Mouse (Mus musculus): ENCODE results near the gene Atp2b4.
"Not testable (repeated sequence)": the region's sequence is repeated elsewhere in the genome, so short reads cannot be mapped to it uniquely, and the experiment has no call there.

Atp2b4 gene

DNA sequence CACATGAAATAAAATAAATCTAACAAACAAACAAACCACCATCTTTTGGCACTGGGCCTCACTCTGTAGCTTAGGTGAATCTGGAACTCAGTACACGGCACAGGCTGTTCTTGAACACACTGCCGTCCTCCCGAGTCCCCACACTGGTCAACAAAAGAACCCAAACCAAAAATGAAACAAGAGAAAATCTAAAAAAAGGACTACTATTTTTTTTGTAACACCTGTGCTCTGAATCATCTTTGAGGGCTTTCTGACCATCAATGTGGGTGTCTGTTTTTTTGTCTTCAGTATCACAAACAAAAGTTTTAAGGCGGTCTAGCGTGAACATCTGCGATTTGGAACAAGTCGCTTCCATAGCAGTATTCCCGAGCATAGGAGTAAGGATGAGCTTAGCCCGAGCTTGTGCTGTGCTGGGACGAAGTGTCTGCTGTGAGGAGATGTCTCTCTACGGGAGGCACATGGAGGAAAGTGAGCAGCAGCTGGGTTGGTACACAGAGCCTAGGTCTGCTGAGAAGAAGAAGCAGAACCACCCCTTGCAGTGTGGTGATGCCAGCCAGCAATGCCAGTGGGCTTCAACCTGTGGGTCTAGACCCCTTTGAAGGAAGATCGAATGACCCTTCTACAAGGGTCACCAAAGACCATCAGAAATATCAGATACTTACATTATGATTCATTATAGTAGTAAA lies 102.8 kb downstream of the Atp2b4 start:
- no peak for DNase-seq (ENCODE audit: low spot score in 2 of 2)

GRCm38 (mm10) chr1:133695901-133696300 lies 104.9 kb downstream of the Atp2b4 start:
- peak in 1 of 2 experiments; percentile 21 for DNase-seq (ENCODE audit: low spot score in 2 of 2)

GRCm38 (mm10) chr1:133694876-133695275 lies 106.0 kb downstream of the Atp2b4 start:
- DNase-seq (ENCODE audit: low spot score in 2 of 2): peak; percentile 40 to 62

DNA sequence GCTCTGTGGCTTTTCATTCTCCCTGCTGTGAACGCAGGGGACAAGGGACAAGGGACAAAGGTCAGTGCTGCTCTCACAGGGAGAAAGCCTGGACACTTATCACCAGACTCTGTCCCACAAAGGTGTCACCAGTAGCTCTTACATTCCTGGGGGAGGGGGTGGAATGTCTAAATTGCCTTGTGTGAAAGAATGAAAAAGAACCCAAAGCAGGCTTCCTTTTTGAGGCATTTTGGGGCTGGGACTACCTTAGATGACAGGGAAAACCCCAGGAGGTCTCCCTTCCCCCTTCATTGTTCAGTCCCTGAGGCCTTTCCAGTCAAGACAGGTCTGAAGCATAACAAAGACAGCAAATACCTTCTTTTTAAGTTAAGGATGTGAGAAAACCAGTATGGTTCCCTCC lies 106.5 kb downstream of the Atp2b4 start:
- no peak for DNase-seq (ENCODE audit: low spot score in 2 of 2)

DNA sequence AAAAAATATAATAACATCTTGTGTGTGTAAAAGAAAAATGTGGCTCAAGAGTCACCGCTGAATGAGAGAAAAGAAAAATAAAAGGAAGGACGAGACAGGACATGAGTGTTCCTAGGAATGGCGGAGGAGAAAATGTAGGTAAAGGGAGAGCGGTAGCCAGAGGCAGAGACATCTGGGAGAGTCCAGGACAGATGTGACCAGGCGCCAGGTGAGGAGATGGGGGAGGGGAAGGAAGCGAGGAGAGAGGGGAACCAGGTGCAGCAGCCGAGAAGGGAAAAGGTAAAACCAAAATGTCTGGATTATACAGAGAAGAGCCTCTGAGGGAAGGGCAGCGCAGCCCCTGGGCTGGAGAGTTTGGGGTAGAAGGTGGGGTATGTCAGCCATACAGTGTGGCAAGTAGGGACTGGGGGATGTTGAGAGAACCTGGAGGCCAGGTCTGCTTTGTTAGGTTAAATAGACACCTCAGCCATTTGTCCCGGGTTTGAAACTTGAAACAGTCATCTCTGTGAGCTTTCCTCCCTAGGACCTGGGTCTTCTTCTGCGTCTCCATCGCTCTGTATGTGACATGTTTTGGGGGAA lies 107.2 kb downstream of the Atp2b4 start:
- no peak for DNase-seq (ENCODE audit: low spot score in 2 of 2)

GRCm38 (mm10) chr1:133692195-133692594 lies 108.6 kb downstream of the Atp2b4 start:
- DNase-seq (ENCODE audit: low spot score in 2 of 2): no peak

GRCm38 (mm10) chr1:133691046-133691445 lies 109.8 kb downstream of the Atp2b4 start:
- no peak for DNase-seq (ENCODE audit: low spot score in 2 of 2)

DNA sequence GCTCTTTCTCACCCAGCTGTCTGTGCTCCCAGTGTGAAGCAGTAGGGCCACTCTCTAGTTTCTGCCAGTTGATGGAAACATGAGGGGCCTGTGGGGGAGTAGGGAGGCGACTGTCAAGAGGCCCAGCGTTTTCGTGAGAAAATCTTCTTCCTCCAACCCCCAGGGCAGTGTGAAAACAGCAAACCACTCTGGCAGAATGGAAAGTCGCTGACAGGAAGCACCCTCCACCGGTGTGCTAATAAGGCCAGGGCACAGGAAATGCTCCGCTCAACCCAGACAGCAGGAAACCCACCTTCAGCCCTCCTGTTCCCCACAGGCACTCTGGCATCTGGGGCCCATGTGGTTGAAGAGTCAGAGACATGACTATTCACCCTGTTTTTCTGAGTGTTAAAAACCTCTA lies 110.9 kb downstream of the Atp2b4 start, which contains the start of gene Lax1:
Gene Lax1, minus strand, starts transcription at position 212 of the 400 bp plus-strand sequence.
- DNase-seq (ENCODE audit: low spot score in 2 of 2): peak in 1 of 2 experiments; percentile 17

DNA sequence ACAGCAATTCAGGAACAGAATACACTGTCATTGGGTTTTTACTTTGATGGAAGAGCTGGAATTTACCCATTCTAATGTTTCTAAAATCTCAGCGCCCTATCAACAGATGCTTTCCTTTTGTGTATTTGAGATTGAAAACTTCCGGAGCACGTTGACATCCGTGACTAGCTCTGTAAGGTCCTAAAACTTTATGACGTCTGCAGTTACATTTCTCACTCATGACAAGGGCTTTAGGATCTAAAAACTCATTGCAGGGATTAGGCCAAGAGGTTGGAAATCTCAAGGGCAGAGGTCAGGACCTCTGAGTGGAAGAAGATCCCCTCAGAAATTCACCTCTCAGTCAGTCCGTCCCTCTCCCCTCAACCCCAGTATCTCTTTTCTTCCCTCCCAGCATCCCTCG lies 112.5 kb downstream of the Atp2b4 start:
- DNase-seq (ENCODE audit: low spot score in 2 of 2): no peak

- peak; percentile 89 to 91 for DNase-seq (ENCODE audit: low spot score in 2 of 2)
Observed at GRCm38 (mm10) chr1:133685749-133686519, 114.9 kb downstream of the Atp2b4 start.

DNA sequence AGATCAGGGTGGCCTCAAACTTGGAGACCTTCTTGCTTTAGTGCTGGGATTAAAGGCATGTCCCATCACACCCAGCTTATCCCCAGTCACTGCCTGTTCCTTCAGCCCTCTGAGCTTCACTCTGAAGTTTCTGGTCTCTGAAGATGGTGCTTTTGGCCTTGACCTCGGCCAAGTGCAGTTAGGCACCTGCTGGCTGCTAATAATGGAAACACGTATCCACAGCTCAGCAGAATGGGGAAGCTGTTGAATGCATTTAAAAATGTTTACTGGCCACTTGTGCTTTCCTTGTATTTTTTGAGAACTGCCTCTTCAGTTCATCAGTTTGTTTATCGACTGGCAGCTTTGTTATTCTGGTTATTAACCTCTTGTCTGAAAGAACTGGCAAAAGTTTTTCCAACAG lies 129.0 kb downstream of the Atp2b4 start:
- DNase-seq (ENCODE audit: low spot score in 2 of 2): no peak

DNA sequence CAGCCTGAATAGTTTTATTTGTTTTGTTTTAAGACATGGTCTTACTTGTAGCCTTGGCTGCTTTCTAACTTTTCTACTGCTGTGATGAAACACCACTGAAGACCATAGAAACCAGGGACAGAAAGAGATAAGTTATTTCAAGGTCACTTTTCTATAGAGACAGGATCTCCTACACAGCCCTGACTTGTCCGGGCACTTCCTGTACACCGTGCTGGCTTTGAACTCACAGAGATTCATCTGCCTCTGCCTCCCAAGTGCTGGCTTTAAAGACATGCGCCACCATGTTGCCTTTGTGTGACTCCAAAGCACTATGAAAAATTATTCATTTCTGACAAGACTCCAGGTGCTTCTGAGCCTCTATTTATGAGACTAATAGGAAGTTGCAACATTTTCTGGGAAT lies 129.6 kb downstream of the Atp2b4 start:
- no peak for DNase-seq (ENCODE audit: low spot score in 2 of 2)

DNA sequence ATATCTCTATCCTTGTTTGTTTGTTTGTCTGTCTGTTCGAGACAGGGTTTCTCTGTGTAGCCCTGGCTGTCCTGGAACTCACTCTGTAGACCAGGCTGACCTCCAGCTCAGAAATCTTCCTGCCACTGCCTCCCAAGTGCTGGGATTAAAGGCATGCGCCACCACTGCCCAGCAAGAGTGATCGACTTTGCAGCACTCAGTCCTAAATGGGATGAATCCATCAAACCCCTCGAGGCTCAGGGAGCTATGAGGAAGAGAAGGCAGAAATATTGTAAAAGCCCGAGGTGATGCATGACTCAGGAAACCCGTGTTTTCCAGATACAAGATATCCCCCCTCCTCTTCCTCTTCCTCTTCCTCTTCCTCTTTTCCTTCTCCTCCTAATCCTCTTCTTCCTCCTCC lies 130.1 kb downstream of the Atp2b4 start:
- no peak for DNase-seq (ENCODE audit: low spot score in 2 of 2)

DNA sequence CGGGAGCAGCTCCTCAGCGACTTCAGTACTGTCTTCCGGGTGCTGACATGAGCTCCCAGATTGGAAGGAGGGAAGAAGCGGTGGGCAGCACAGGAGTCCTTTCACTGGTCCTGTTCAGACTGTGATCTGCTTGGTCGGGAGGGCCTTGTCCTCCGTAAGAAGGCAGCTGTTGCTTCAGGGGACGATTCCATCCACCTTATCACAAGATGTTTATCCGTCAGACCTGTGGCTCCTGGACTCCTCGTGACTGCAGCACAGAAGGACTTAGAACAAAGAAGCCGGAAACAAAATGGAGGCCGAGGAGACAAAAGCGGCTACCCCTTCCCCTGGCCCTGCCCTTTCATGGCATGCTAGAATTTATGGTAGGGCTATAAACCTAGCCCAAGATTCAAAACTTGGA lies 130.7 kb downstream of the Atp2b4 start:
- no peak for DNase-seq (ENCODE audit: low spot score in 2 of 2)

DNA sequence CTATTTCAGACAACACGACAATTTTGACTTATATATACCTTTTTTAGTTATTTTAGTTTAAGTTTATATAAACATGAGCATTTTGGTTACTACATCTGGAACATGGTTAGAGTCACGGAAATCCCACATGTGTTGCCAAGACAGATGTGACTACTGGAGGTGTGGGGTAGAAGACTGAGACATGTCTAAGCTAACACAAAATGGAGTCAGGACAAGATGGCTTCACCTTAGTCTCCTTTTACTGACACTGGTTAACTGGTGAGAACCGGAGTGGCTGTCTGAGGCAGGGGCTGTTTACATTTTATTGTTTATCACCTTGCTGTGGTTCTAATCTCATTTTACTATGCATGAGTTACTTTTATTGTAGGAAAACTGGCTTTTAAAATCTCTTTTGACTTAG lies 132.2 kb downstream of the Atp2b4 start:
- DNase-seq (ENCODE audit: low spot score in 2 of 2): no peak

- no peak for DNase-seq (ENCODE audit: low spot score in 2 of 2)
Observed at GRCm38 (mm10) chr1:133667721-133668120, 133.1 kb downstream of the Atp2b4 start.

DNA sequence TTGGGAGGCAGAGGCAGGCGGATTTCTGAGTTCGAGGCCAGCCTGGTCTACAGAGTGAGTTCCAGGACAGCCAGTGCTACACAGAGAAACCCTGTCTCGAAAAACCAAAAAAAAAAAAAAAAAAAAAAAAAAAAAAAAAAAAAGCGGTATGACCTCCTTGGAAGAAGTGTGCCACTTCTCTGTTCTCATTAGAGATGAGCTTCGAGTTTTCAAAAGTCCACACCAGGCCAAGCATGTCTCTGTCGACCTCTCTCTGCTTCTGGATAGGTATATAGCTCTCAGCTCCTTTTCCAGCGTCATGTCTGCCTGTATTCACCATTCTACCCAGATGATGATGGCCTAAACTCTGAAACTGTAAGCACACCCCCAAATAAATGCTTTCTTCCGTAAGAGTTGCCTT lies 135.1 kb downstream of the Atp2b4 start:
- DNase-seq (ENCODE audit: low spot score in 2 of 2): not testable (repeated sequence)

GRCm38 (mm10) chr1:133664203-133664970 lies 136.5 kb downstream of the Atp2b4 start:
- no peak for DNase-seq (ENCODE audit: low spot score in 2 of 2)

DNA sequence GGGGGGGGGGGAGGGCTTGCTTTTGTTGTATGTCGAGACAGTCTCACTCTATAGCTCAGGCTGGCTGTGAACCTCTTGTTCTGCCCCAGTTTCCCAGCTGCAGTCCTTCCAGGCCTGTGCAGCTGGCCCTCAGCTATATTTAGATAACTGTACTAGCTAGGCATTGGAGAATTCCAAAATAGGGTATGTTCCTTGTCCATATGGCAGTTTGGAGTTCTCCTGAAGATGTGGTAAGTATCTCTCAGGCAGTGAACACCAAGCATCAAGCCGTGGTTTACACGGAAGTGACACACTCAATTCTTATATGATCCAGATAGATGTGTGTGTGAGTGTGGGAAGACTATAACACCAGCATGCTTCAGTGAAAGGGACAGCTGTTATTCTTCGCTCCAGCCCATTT lies 137.4 kb downstream of the Atp2b4 start:
- DNase-seq (ENCODE audit: low spot score in 2 of 2): no peak

DNA sequence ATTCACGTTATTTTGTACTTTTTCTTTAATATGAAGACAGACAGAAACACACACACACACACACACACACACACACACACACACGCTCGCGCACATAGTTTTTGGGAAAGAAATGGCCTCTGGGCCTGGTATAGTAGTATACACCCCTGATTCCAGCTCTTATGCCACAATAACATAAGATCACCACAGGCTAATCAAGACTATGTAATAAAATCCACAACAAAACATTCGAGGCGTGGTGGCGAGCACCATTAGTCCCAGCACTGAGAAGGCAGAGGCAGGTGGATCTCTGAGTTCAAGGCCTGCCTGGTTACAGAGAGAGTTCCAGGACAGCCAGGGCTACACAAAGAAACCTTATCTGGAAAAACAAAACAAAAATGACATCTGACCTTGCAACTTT lies 137.9 kb downstream of the Atp2b4 start:
- DNase-seq (ENCODE audit: low spot score in 2 of 2): no peak

GRCm38 (mm10) chr1:133661203-133661933 lies 139.5 kb downstream of the Atp2b4 start, which contains the start of gene Gm38394:
TSS of gene Gm38394 (minus strand) at chr1:133661318.
- peak; percentile 95 for DNase-seq (ENCODE audit: low spot score in 2 of 2)
